Mouse (Mus musculus): ENCODE measurements at regions not wholly inside any gene's neighbourhood (a gene's known extent, or its start where the extent isn't known, plus 50 kb on each side); places are given as distances from the start of the nearest gene placed in this dataset.

- TF ChIP-seq CTCF (IDR thresholded peaks at IDR 0.05; ENCODE audit: low read depth, low read length) (no peak), EP300 (IDR thresholded peaks at IDR 0.05; ENCODE audit: insufficient read depth, low read depth, low read length) (no peak)
Measured at GRCm38 (mm10) chr14:109772246-109772645, 858.3 kb upstream of the Slitrk1 start.

All from ES-Bruce4 (cell line).